Mouse (Mus musculus): ENCODE measurements around the gene Ncapg. TPM values are rescaled to one million over a fixed set of nuclear protein-coding genes. Genes with fewer than 3 reads are reported as not detected.

Gene Ncapg
- polyA plus RNA-seq, 1 experiment from 2014 or later = 43.6 TPM

- peaks cover 12% of the 10 kb centered on the region for H3K4me1 ChIP-seq
- H3K9me3 ChIP-seq (replicated peaks) = no peaks in the 10 kb centered on the region
- peak overlapping the region; percentile 62 for H3K9ac ChIP-seq
- H3K27ac ChIP-seq = peak overlapping the region; percentile 79
- H3K4me2 ChIP-seq (replicated peaks) = peak overlapping the region; percentile 80
- peak overlapping the region; percentile 68 for H3K4me3 ChIP-seq
- H3K27me3 ChIP-seq = no peaks in the 10 kb centered on the region
- no peaks in the 10 kb centered on the region for H3K36me3 ChIP-seq
- WGBS = under 1% methylated on average over 13 of the region's 13 CpGs
- no peak for ATAC-seq (ENCODE audit: low FRiP score)
Measured at GRCm38 (mm10) chr5:45670280-45670670, 556 bp downstream of the Ncapg start.

GRCm38 (mm10) chr5:45670894-45671494 lies 1.3 kb downstream of the Ncapg start:
- no peak overlapping the region for H3K9ac ChIP-seq
- peak overlapping the region; percentile 80 for H3K4me2 ChIP-seq (replicated peaks)
- no peaks in the 10 kb centered on the region for H3K9me3 ChIP-seq (replicated peaks)
- H3K4me3 ChIP-seq = peak overlapping the region; percentile 68
- no peaks in the 10 kb centered on the region for H3K27me3 ChIP-seq
- H3K36me3 ChIP-seq = peaks cover 3% of the 10 kb centered on the region; the same call in 1 of the 2 replicates
- WGBS = 63% methylated on average over 5 of the region's 5 CpGs
- H3K4me1 ChIP-seq = peaks cover 12% of the 10 kb centered on the region
- no peak overlapping the region for H3K27ac ChIP-seq
- ATAC-seq (ENCODE audit: low FRiP score) = no peak

- H3K9me3 ChIP-seq (replicated peaks) = no peaks in the 10 kb centered on the region
- peaks cover 9% of the 10 kb centered on the region; the same call in 1 of the 2 replicates for H3K36me3 ChIP-seq
- WGBS = 88% methylated on average over 1 of the region's 1 CpGs
- peaks cover 8% of the 10 kb centered on the region; the same call in 1 of the 2 replicates for H3K4me1 ChIP-seq
- no peak for ATAC-seq (ENCODE audit: low FRiP score)
- H3K4me2 ChIP-seq (replicated peaks) = no peak overlapping the region
- no peak overlapping the region for H3K27ac ChIP-seq
- H3K9ac ChIP-seq = no peak overlapping the region
- H3K27me3 ChIP-seq = no peaks in the 10 kb centered on the region
- no peak overlapping the region for H3K4me3 ChIP-seq
Measured at GRCm38 (mm10) chr5:45675032-45675431, 5.3 kb downstream of the Ncapg start.

- no peaks in the 10 kb centered on the region for H3K27me3 ChIP-seq
- no peak for ATAC-seq (ENCODE audit: low FRiP score)
- 79% methylated on average over 4 of the region's 4 CpGs for WGBS
Measured at GRCm38 (mm10) chr5:45677639-45678038, 7.9 kb downstream of the Ncapg start.

GRCm38 (mm10) chr5:45679955-45680354 lies 10.2 kb downstream of the Ncapg start:
- Histone ChIP-seq H3K4me3 (no peak overlapping the region), H3K9ac (no peak overlapping the region), H3K4me2 (replicated peaks) (no peak overlapping the region), H3K9me3 (replicated peaks) (no peaks in the 10 kb centered on the region), H3K27ac (no peak overlapping the region), H3K4me1 (no peaks in the 10 kb centered on the region), H3K36me3 (peaks cover 13% of the 10 kb centered on the region), H3K27me3 (no peaks in the 10 kb centered on the region)
- no peak for ATAC-seq (ENCODE audit: low FRiP score)

More at GRCm38 (mm10) chr5:45677639-45678038, 7.9 kb downstream of the Ncapg start:
- Histone ChIP-seq H3K27ac (no peak overlapping the region), H3K9me3 (replicated peaks) (no peaks in the 10 kb centered on the region), H3K4me2 (replicated peaks) (no peak overlapping the region), H3K4me3 (no peak overlapping the region), H3K4me1 (no peaks in the 10 kb centered on the region), H3K36me3 (peaks cover 9% of the 10 kb centered on the region; the same call in 1 of the 2 replicates), H3K9ac (no peak overlapping the region)

GRCm38 (mm10) chr5:45683388-45683787 lies 13.7 kb downstream of the Ncapg start:
- H3K9me3 ChIP-seq (replicated peaks) = no peaks in the 10 kb centered on the region
- H3K9ac ChIP-seq = no peak overlapping the region
- peaks cover 7% of the 10 kb centered on the region; the same call in 1 of the 2 replicates for H3K36me3 ChIP-seq
- no peaks in the 10 kb centered on the region for H3K4me1 ChIP-seq
- H3K4me3 ChIP-seq = no peak overlapping the region
- H3K27me3 ChIP-seq = no peaks in the 10 kb centered on the region
- no peak overlapping the region for H3K4me2 ChIP-seq (replicated peaks)
- no peak overlapping the region for H3K27ac ChIP-seq
- 94% methylated on average over 1 of the region's 1 CpGs for WGBS
- no peak for ATAC-seq (ENCODE audit: low FRiP score)

- ATAC-seq (ENCODE audit: low FRiP score) = no peak
- no peaks in the 10 kb centered on the region for H3K9me3 ChIP-seq (replicated peaks)
- no peaks in the 10 kb centered on the region for H3K27me3 ChIP-seq
- H3K9ac ChIP-seq = no peak overlapping the region
- no peak overlapping the region for H3K4me3 ChIP-seq
- H3K36me3 ChIP-seq = peaks cover 4% of the 10 kb centered on the region
- 98% methylated on average over 2 of the region's 2 CpGs for WGBS
- no peak overlapping the region for H3K27ac ChIP-seq
- no peak overlapping the region for H3K4me2 ChIP-seq (replicated peaks)
- no peaks in the 10 kb centered on the region for H3K4me1 ChIP-seq
Measured at GRCm38 (mm10) chr5:45685243-45685642, 15.5 kb downstream of the Ncapg start.

GRCm38 (mm10) chr5:45686223-45686622 lies 16.5 kb downstream of the Ncapg start:
- H3K9ac ChIP-seq = no peak overlapping the region
- 92% methylated on average over 3 of the region's 3 CpGs for WGBS
- no peaks in the 10 kb centered on the region for H3K27me3 ChIP-seq
- H3K4me3 ChIP-seq = no peak overlapping the region
- H3K36me3 ChIP-seq = peaks cover 4% of the 10 kb centered on the region
- H3K4me2 ChIP-seq (replicated peaks) = no peak overlapping the region
- no peak for ATAC-seq (ENCODE audit: low FRiP score)
- H3K27ac ChIP-seq = no peak overlapping the region
- H3K4me1 ChIP-seq = no peaks in the 10 kb centered on the region
- H3K9me3 ChIP-seq (replicated peaks) = no peaks in the 10 kb centered on the region

GRCm38 (mm10) chr5:45689152-45689551 lies 19.4 kb downstream of the Ncapg start:
- peaks cover 3% of the 10 kb centered on the region for H3K36me3 ChIP-seq
- no peak overlapping the region for H3K4me3 ChIP-seq
- no peaks in the 10 kb centered on the region for H3K9me3 ChIP-seq (replicated peaks)
- H3K27ac ChIP-seq = no peak overlapping the region
- no peak overlapping the region for H3K9ac ChIP-seq
- WGBS = 92% methylated on average over 4 of the region's 4 CpGs
- no peak overlapping the region for H3K4me2 ChIP-seq (replicated peaks)
- H3K27me3 ChIP-seq = no peaks in the 10 kb centered on the region
- no peak for ATAC-seq (ENCODE audit: low FRiP score)
- no peaks in the 10 kb centered on the region for H3K4me1 ChIP-seq

- H3K4me3 ChIP-seq = no peak overlapping the region
- no peaks in the 10 kb centered on the region for H3K9me3 ChIP-seq (replicated peaks)
- H3K27me3 ChIP-seq = no peaks in the 10 kb centered on the region
- 83% methylated on average over 2 of the region's 2 CpGs for WGBS
- no peak overlapping the region for H3K27ac ChIP-seq
- H3K9ac ChIP-seq = no peak overlapping the region
- no peak for ATAC-seq (ENCODE audit: low FRiP score)
- no peaks in the 10 kb centered on the region for H3K4me1 ChIP-seq
- H3K4me2 ChIP-seq (replicated peaks) = no peak overlapping the region
- no peaks in the 10 kb centered on the region; the same call in 1 of the 2 replicates for H3K36me3 ChIP-seq
Measured at GRCm38 (mm10) chr5:45690802-45691201, 21.1 kb downstream of the Ncapg start.

GRCm38 (mm10) chr5:45691678-45692077 lies 22.0 kb downstream of the Ncapg start:
- ATAC-seq (ENCODE audit: low FRiP score) = no peak
- Histone ChIP-seq H3K4me2 (replicated peaks) (no peak overlapping the region), H3K4me1 (no peaks in the 10 kb centered on the region), H3K9ac (no peak overlapping the region), H3K36me3 (peaks cover 4% of the 10 kb centered on the region; the same call in 1 of the 2 replicates), H3K9me3 (replicated peaks) (no peaks in the 10 kb centered on the region), H3K27ac (no peak overlapping the region), H3K4me3 (no peak overlapping the region), H3K27me3 (no peaks in the 10 kb centered on the region)
- 94% methylated on average over 6 of the region's 6 CpGs for WGBS

GRCm38 (mm10) chr5:45706811-45707210 lies 37.1 kb downstream of the Ncapg start:
- H3K9ac ChIP-seq = no peak overlapping the region
- no peak overlapping the region for H3K4me3 ChIP-seq
- H3K27me3 ChIP-seq = no peaks in the 10 kb centered on the region
- H3K4me2 ChIP-seq (replicated peaks) = no peak overlapping the region
- no peak overlapping the region for H3K27ac ChIP-seq
- H3K4me1 ChIP-seq = no peaks in the 10 kb centered on the region
- H3K36me3 ChIP-seq = no peaks in the 10 kb centered on the region
- 92% methylated on average over 2 of the region's 2 CpGs for WGBS
- no peak for ATAC-seq (ENCODE audit: low FRiP score)
- no peaks in the 10 kb centered on the region for H3K9me3 ChIP-seq (replicated peaks)

- Histone ChIP-seq H3K9me3 (replicated peaks) (no peaks in the 10 kb centered on the region), H3K27ac (no peak overlapping the region), H3K4me3 (no peak overlapping the region), H3K9ac (no peak overlapping the region), H3K4me1 (no peaks in the 10 kb centered on the region), H3K27me3 (no peaks in the 10 kb centered on the region), H3K36me3 (no peaks in the 10 kb centered on the region), H3K4me2 (replicated peaks) (no peak overlapping the region)
- no peak for ATAC-seq (ENCODE audit: low FRiP score)
- WGBS = 89% methylated on average over 2 of the region's 2 CpGs
Measured at GRCm38 (mm10) chr5:45709653-45710052, 39.9 kb downstream of the Ncapg start.

All from hindbrain, embryonic 12.5 days (tissue).